Mouse (Mus musculus) frontal cortex, adult 2 months (tissue): Measurements from ENCODE around the gene Kcna10. TPM values are rescaled to one million over a fixed set of nuclear protein-coding genes. Genes with fewer than 3 reads are reported as not detected.

Experiments
- DNase-seq, 2 experiments: peaks; one replicate each; pipeline ENCODE4 v3.0.0; 2022; ENCODE audit warnings: low spot score in 1 of 2; ENCODE audit errors: extremely low spot score in 1 of 2
- polyA plus RNA-seq: library from polyadenylated mRNA; depleted of rRNA; stranded (reverse); fragments of >200 nt; gene quantifications from 2 replicates; pipeline ENCODE4 v1.2.3, GENCODE M21; 2012; rRNA removed

The Kcna10 gene
- polyA plus RNA-seq, 1 experiment, result 0.04 TPM

GRCm38 (mm10) chr3:107238471-107238980 lies 55.7 kb downstream of the Kcna10 start:
- DNase-seq, result no peak

GRCm38 (mm10) chr3:107239607-107240006 lies 56.8 kb downstream of the Kcna10 start, which contains the start of gene Prok1:
TSS of gene Prok1 (minus strand) at chr3:107239707.
- no peak for DNase-seq

GRCm38 (mm10) chr3:107241389-107242094 lies 58.7 kb downstream of the Kcna10 start:
- DNase-seq, result no peak

Other genes starting within 250 kb of the Kcna10 start
- gene Kcna3, start 146.9 kb upstream of the Kcna10 start, polyA plus RNA-seq, result 6.3 and 7.3 TPM in 2 replicates
- 38.3 and 40.6 TPM in 2 replicates for gene Kcna2, start 81.9 kb upstream of the Kcna10 start, polyA plus RNA-seq
- 0.27 and 0.30 TPM in 2 replicates for gene Cym, start 38.7 kb downstream of the Kcna10 start, polyA plus RNA-seq
- gene A630076J17Rik, start 47.6 kb downstream of the Kcna10 start, polyA plus RNA-seq, result not detected in 2 replicates
- 0.14 and 0.42 TPM in 2 replicates for gene Prok1, start 56.7 kb downstream of the Kcna10 start, polyA plus RNA-seq
- gene Lamtor5, start 95.8 kb downstream of the Kcna10 start, polyA plus RNA-seq, result 117 and 121 TPM in 2 replicates
- gene Slc16a4, start 108.2 kb downstream of the Kcna10 start, polyA plus RNA-seq, result 3.3 and 3.4 TPM in 2 replicates
- 5.3 and 5.9 TPM in 2 replicates for gene Rbm15, start 150.6 kb downstream of the Kcna10 start, polyA plus RNA-seq